Mouse (Mus musculus): ENCODE results near the gene Phf11a.
A peak's percentile ranks its signal among the peaks of the same experiment; 100 is the strongest.
"Not testable (repeated sequence)": the region's sequence is repeated elsewhere in the genome, so short reads cannot be mapped to it uniquely, and the experiment has no call there.

The Phf11a gene

GRCm38 (mm10) chr14:59297391-59297790, at the start of gene Phf11a:
TSS of gene Phf11a (minus strand) at chr14:59297522.
- not testable (repeated sequence) for DNase-seq (ENCODE audit: low spot score)

- not testable (repeated sequence) for DNase-seq (ENCODE audit: low spot score)
Measured at GRCm38 (mm10) chr14:59341189-59341588, 43.9 kb upstream of the Phf11a start, which contains the start of gene Phf11b. TSS of gene Phf11b (minus strand) at chr14:59341351.

GRCm38 (mm10) chr14:59339541-59339940, 42.2 kb upstream of the Phf11a start:
- no peak for DNase-seq (ENCODE audit: low spot score)

GRCm38 (mm10) chr14:59336056-59336455, 38.7 kb upstream of the Phf11a start:
- DNase-seq (ENCODE audit: low spot score): not testable (repeated sequence)

- peak; percentile 7 for DNase-seq (ENCODE audit: low spot score)
Measured at GRCm38 (mm10) chr14:59330499-59330898, 33.2 kb upstream of the Phf11a start.

- DNase-seq (ENCODE audit: low spot score): not testable (repeated sequence)
Measured at GRCm38 (mm10) chr14:59319970-59320369, 22.6 kb upstream of the Phf11a start.

- not testable (repeated sequence) for DNase-seq (ENCODE audit: low spot score)
Measured at GRCm38 (mm10) chr14:59319036-59319435, 21.7 kb upstream of the Phf11a start.

- DNase-seq (ENCODE audit: low spot score): not testable (repeated sequence)
Measured at GRCm38 (mm10) chr14:59291769-59292168, 5.6 kb downstream of the Phf11a start.

- not testable (repeated sequence) for DNase-seq (ENCODE audit: low spot score)
Measured at GRCm38 (mm10) chr14:59274961-59275360, 22.4 kb downstream of the Phf11a start.

GRCm38 (mm10) chr14:59260056-59260455, 37.3 kb downstream of the Phf11a start, which contains the start of gene Gm6904:
TSS of gene Gm6904 (minus strand) at chr14:59260216.
- DNase-seq (ENCODE audit: low spot score): no peak

- DNase-seq (ENCODE audit: low spot score): not testable (repeated sequence)
Measured at GRCm38 (mm10) chr14:59255861-59256260, 41.5 kb downstream of the Phf11a start.

GRCm38 (mm10) chr14:59250350-59250749, 47.0 kb downstream of the Phf11a start:
- peak; percentile 11 for DNase-seq (ENCODE audit: low spot score)

- DNase-seq (ENCODE audit: low spot score): no peak
Measured at GRCm38 (mm10) chr14:59233635-59234034, 63.7 kb downstream of the Phf11a start.

- peak; percentile 10 for DNase-seq (ENCODE audit: low spot score)
Measured at GRCm38 (mm10) chr14:59232003-59232402, 65.3 kb downstream of the Phf11a start.

GRCm38 (mm10) chr14:59230331-59230966, 66.9 kb downstream of the Phf11a start:
- DNase-seq (ENCODE audit: low spot score): no peak

- DNase-seq (ENCODE audit: low spot score): no peak
Measured at GRCm38 (mm10) chr14:59229822-59230221, 67.5 kb downstream of the Phf11a start.
